Mouse (Mus musculus): ENCODE data around the gene Zfp467.

DNA sequence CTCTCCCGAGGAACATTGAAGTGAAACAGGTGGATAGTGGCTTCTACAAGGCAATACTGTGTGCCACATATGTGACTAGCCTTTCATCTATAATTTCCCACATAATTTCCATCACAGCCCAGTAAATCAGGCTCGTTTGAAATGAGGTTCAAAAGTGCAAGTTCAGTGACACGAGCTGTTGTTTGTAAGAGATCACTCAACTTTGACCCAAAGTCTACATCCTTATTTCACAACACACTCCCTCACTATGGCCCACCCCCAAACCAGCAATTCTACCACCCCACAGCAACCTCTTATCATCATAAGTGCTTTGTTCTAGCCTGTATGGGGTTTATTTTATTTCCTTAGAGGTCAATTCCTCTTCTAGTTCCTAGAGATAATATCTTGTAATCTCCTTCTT, 57.4 kb downstream of the Zfp467 start:
- TF ChIP-seq CTCF (conservative IDR thresholded peaks at IDR 0.05; ENCODE audit: insufficient read depth, insufficient read length, low read depth, low read length), result no peak
- TF ChIP-seq POLR2A (IDR thresholded peaks at IDR 0.05; ENCODE audit: low read depth, low read length), result no peak

Measured in kidney, adult 2 months (tissue).